32 mouse cellular contexts compared by ENCODE assay signal in the genomic region with DNA sequence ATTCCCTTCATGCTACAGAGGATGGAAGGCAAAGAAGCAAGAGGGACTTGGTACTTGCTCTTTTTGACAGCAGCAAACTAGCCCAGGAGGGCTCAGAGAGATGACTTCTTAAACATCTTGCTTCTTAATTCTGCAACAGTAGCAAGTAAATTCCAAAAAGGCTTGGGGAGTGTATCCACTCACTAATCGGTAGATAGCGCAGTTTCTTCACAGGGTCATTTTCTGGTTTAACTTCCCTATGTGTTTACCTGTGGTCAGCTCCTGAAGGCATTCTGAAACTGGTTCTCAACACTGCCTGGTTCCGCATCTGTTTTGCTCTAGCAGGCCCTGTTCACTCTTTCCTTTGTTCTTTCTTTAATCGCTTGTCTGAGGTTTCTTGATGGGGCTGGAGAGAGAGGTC.
"Had no signal": no experiment of that assay in that cellular context is flagged by ENCODE, and none has a peak within 500 bp of the region (broad histone marks: within the 10 kb centered on the region; RNA-seq: fewer than 3 reads in every experiment).

No protein-coding gene starts in this region.

- ATAC-seq: liver, embryonic 12.5 days; liver, postnatal 0 days; lung, postnatal 0 days; midbrain, embryonic 13.5 days; midbrain, embryonic 15.5 days; midbrain, embryonic 16.5 days had no signal

- H3K9ac ChIP-seq: limb, embryonic 12.5 days; limb, embryonic 13.5 days; limb, embryonic 15.5 days; liver, embryonic 12.5 days; liver, embryonic 13.5 days; liver, embryonic 14.5 days; liver, embryonic 15.5 days; liver, postnatal 0 days; lung, embryonic 14.5 days; lung, embryonic 15.5 days; midbrain, embryonic 12.5 days; midbrain, embryonic 13.5 days; midbrain, embryonic 15.5 days; neural tube, embryonic 12.5 days; neural tube, embryonic 13.5 days had no signal

- H3K9me3 ChIP-seq: limb, embryonic 10.5 days; limb, embryonic 12.5 days; limb, embryonic 13.5 days; limb, embryonic 15.5 days; liver, embryonic 12.5 days; liver, embryonic 13.5 days; liver, embryonic 15.5 days; lung, embryonic 15.5 days; midbrain, embryonic 10.5 days; midbrain, embryonic 12.5 days; midbrain, embryonic 13.5 days; midbrain, embryonic 15.5 days; neural tube, embryonic 12.5 days; neural tube, embryonic 13.5 days had no signal

- DNase-seq: left cerebral cortex, postnatal 4 days; liver; liver, embryonic 13.5 days; liver, postnatal 0 days; lung, adult 18-20 months; lung, adult 2 months; lung, embryonic 14.5 days; lung, postnatal 10 days; lung, postnatal 14 days; lung, postnatal 36 days; midbrain, embryonic 14.5 days had no signal

- H3K4me1 ChIP-seq: limb, embryonic 10.5 days; limb, embryonic 12.5 days; liver, embryonic 12.5 days; liver, embryonic 13.5 days; liver, embryonic 15.5 days; lung, embryonic 15.5 days; megakaryocyte, embryonic 14.5 days; midbrain, embryonic 10.5 days; midbrain, embryonic 12.5 days; midbrain, embryonic 13.5 days; midbrain, embryonic 15.5 days; neural tube, embryonic 12.5 days; neural tube, embryonic 13.5 days had no signal

- H3K4me2 ChIP-seq: limb, embryonic 12.5 days; limb, embryonic 13.5 days; limb, embryonic 15.5 days; liver, embryonic 11.5 days; liver, embryonic 12.5 days; liver, embryonic 13.5 days; liver, embryonic 15.5 days; lung, embryonic 14.5 days; lung, embryonic 15.5 days; midbrain, embryonic 12.5 days; midbrain, embryonic 13.5 days; midbrain, embryonic 15.5 days; neural tube, embryonic 12.5 days; neural tube, embryonic 13.5 days had no signal

- H3K27me3 ChIP-seq: limb, embryonic 12.5 days; limb, embryonic 13.5 days; limb, embryonic 15.5 days; liver, embryonic 12.5 days; liver, embryonic 13.5 days; liver, embryonic 15.5 days; lung, embryonic 15.5 days; megakaryocyte, embryonic 14.5 days; midbrain, embryonic 12.5 days; midbrain, embryonic 13.5 days; midbrain, embryonic 15.5 days; neural tube, embryonic 12.5 days; neural tube, embryonic 13.5 days had no signal

- H3K36me3 ChIP-seq: limb, embryonic 10.5 days; limb, embryonic 12.5 days; limb, embryonic 13.5 days; limb, embryonic 15.5 days; liver, embryonic 12.5 days; liver, embryonic 13.5 days; liver, embryonic 15.5 days; lung, embryonic 15.5 days; midbrain, embryonic 10.5 days; midbrain, embryonic 12.5 days; midbrain, embryonic 13.5 days; midbrain, embryonic 15.5 days; neural tube, embryonic 12.5 days; neural tube, embryonic 13.5 days had no signal

- H3K4me3 ChIP-seq: left cerebral cortex, adult 2 months; limb, embryonic 10.5 days; limb, embryonic 12.5 days; limb, embryonic 13.5 days; limb, embryonic 15.5 days; liver, embryonic 12.5 days; liver, embryonic 13.5 days; liver, embryonic 15.5 days; lung, embryonic 15.5 days; megakaryocyte, embryonic 14.5 days; midbrain, embryonic 10.5 days; midbrain, embryonic 12.5 days; midbrain, embryonic 13.5 days; midbrain, embryonic 15.5 days; myocyte; neural tube, embryonic 12.5 days; neural tube, embryonic 13.5 days had no signal

- H3K27ac ChIP-seq: left cerebral cortex, adult 2 months; limb, embryonic 10.5 days; limb, embryonic 12.5 days; limb, embryonic 13.5 days; limb, embryonic 15.5 days; liver, embryonic 12.5 days; liver, embryonic 13.5 days; liver, embryonic 14.5 days; liver, embryonic 15.5 days; lung, embryonic 15.5 days; macrophage; midbrain, embryonic 10.5 days; midbrain, embryonic 12.5 days; midbrain, embryonic 13.5 days; midbrain, embryonic 15.5 days; neural tube, embryonic 12.5 days; neural tube, embryonic 13.5 days had no signal
